Mouse (Mus musculus): ENCODE data around the gene Rgs10. TPM values are rescaled to one million over a fixed set of nuclear protein-coding genes. Genes with fewer than 3 reads are reported as not detected.

Rgs10 gene
- polyA plus RNA-seq, 1 experiment from 2014 or later: 32.3 TPM

- 78% methylated on average over 10 of the region's 10 CpGs for WGBS (ENCODE audit: insufficient replicate concordance)
- no peaks in the 10 kb centered on the region for H3K4me1 ChIP-seq (ENCODE audit: insufficient read depth)
- ATAC-seq: no peak
- H3K9ac ChIP-seq (replicated peaks): no peak overlapping the region
- no peaks in the 10 kb centered on the region for H3K9me3 ChIP-seq (ENCODE audit: low read length)
- no peaks in the 10 kb centered on the region for H3K36me3 ChIP-seq (replicated peaks; ENCODE audit: insufficient read depth, low read length)
- TF ChIP-seq EP300 (IDR thresholded peaks at IDR 0.05; ENCODE audit: low read depth): no peak
- TF ChIP-seq CTCF (IDR thresholded peaks at IDR 0.05; ENCODE audit: low read depth): no peak
- H3K27me3 ChIP-seq (ENCODE audit: insufficient read depth, low read length): no peaks in the 10 kb centered on the region
- H3K27ac ChIP-seq (ENCODE audit: low read depth): no peak overlapping the region
- H3K4me3 ChIP-seq (ENCODE audit: low read depth, low read length): no peak overlapping the region
- no peak overlapping the region for H3K4me2 ChIP-seq (ENCODE audit: low read depth, low read length)
- no peak for DNase-seq
Observed at GRCm38 (mm10) chr7:128432574-128432973, 14.0 kb upstream of the Rgs10 start.

DNA sequence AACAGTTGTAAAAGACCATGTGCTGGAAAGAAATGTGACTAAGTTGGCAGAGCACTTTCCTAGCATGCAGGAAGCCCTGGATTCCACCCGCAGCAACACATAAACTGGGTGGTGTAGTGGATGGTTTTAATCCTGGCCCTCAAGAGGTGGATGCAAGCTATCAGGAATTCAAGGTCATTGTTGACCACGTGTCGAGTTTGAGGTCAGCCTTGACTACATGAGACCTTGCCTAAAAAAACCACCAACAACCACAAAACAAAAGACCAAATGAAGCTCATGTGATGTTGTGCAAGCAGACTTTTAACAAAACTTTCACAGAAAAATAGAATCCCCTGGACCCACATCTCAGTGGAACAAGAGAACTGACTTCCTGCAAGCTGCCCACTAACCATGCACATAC is 3.9 kb upstream of the Rgs10 start:
- H3K36me3 ChIP-seq (replicated peaks; ENCODE audit: insufficient read depth, low read length): no peaks in the 10 kb centered on the region
- ATAC-seq: no peak
- H3K9ac ChIP-seq (replicated peaks): no peak overlapping the region
- peaks cover 33% of the 10 kb centered on the region for H3K27me3 ChIP-seq (ENCODE audit: insufficient read depth, low read length)
- H3K4me2 ChIP-seq (ENCODE audit: low read depth, low read length): no peak overlapping the region
- WGBS (ENCODE audit: insufficient replicate concordance): 52% methylated on average over 3 of the region's 3 CpGs
- peaks cover 11% of the 10 kb centered on the region for H3K4me1 ChIP-seq (ENCODE audit: insufficient read depth)
- DNase-seq: no peak
- no peak overlapping the region for H3K4me3 ChIP-seq (ENCODE audit: low read depth, low read length)
- H3K9me3 ChIP-seq (ENCODE audit: low read length): no peaks in the 10 kb centered on the region
- TF ChIP-seq EP300 (IDR thresholded peaks at IDR 0.05; ENCODE audit: low read depth): no peak
- TF ChIP-seq CTCF (IDR thresholded peaks at IDR 0.05; ENCODE audit: low read depth): no peak
- H3K27ac ChIP-seq (ENCODE audit: low read depth): no peak overlapping the region

- Histone ChIP-seq H3K4me2 (ENCODE audit: low read depth, low read length) (no peak overlapping the region), H3K4me3 (ENCODE audit: low read depth, low read length) (no peak overlapping the region), H3K36me3 (replicated peaks; ENCODE audit: insufficient read depth, low read length) (no peaks in the 10 kb centered on the region), H3K27me3 (ENCODE audit: insufficient read depth, low read length) (peaks cover 38% of the 10 kb centered on the region), H3K4me1 (ENCODE audit: insufficient read depth) (peaks cover 19% of the 10 kb centered on the region), H3K9ac (replicated peaks) (no peak overlapping the region), H3K9me3 (ENCODE audit: low read length) (no peaks in the 10 kb centered on the region), H3K27ac (ENCODE audit: low read depth) (no peak overlapping the region)
- DNase-seq (no peak), ATAC-seq (no peak)
- TF ChIP-seq CTCF (IDR thresholded peaks at IDR 0.05; ENCODE audit: low read depth) (no peak), EP300 (IDR thresholded peaks at IDR 0.05; ENCODE audit: low read depth) (no peak)
- 78% methylated on average over 7 of the region's 7 CpGs for WGBS (ENCODE audit: insufficient replicate concordance)
Observed at GRCm38 (mm10) chr7:128421701-128422100, 3.1 kb upstream of the Rgs10 start.

DNA sequence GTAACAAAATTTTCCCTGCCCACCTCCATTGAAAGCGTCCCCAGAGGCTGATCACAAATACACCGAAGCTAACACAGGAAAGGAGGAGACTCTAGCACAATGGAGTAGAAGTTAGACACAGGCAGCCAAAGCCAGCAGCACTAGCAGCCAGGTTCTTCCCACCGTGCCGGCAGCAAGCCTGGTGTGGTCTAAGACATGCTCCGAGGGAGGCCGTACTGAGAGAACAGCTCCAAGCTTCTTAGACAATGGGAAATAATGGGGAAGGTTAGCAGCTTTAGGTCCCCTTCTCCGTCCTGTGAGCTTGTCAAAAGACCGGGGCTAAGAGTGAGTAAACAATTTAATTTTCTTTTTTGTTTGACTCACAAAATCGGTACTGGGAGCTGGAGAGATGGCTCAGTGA is 1.1 kb upstream of the Rgs10 start:
- DNase-seq: no peak
- no peaks in the 10 kb centered on the region for H3K36me3 ChIP-seq (replicated peaks; ENCODE audit: insufficient read depth, low read length)
- H3K4me2 ChIP-seq (ENCODE audit: low read depth, low read length): no peak overlapping the region
- 30% methylated on average over 9 of the region's 9 CpGs for WGBS (ENCODE audit: insufficient replicate concordance)
- peaks cover 49% of the 10 kb centered on the region for H3K27me3 ChIP-seq (ENCODE audit: insufficient read depth, low read length)
- no peaks in the 10 kb centered on the region for H3K9me3 ChIP-seq (ENCODE audit: low read length)
- TF ChIP-seq EP300 (IDR thresholded peaks at IDR 0.05; ENCODE audit: low read depth) (no peak), CTCF (IDR thresholded peaks at IDR 0.05; ENCODE audit: low read depth) (no peak)
- no peak for ATAC-seq
- peaks cover 25% of the 10 kb centered on the region for H3K4me1 ChIP-seq (ENCODE audit: insufficient read depth)
- H3K4me3 ChIP-seq (ENCODE audit: low read depth, low read length): no peak overlapping the region
- no peak overlapping the region for H3K9ac ChIP-seq (replicated peaks)
- no peak overlapping the region for H3K27ac ChIP-seq (ENCODE audit: low read depth)

- peaks cover 49% of the 10 kb centered on the region for H3K27me3 ChIP-seq (ENCODE audit: insufficient read depth, low read length)
Observed at GRCm38 (mm10) chr7:128417226-128417929, 1.2 kb downstream of the Rgs10 start.

DNA sequence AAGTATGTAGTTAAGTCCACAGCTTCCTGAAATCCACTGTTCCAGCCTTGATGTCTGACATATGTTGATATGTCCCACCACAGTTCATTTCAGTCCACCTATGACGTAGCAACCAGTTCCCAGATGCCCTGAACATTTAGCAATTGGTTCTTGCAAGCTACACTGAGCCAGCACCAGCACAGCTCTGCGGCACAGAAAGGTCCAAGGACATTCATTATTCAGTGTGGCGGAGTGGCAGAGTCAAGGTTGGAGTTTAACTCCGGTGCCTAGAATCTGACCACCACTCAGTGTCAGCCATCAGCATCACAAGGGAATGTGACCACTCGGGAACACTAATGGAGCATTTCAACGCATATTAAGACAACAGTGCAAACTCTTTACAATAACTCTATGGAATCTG is 1.9 kb downstream of the Rgs10 start:
- ATAC-seq: no peak
- H3K36me3 ChIP-seq (replicated peaks; ENCODE audit: insufficient read depth, low read length): no peaks in the 10 kb centered on the region
- no peak overlapping the region for H3K9ac ChIP-seq (replicated peaks)
- DNase-seq: no peak
- TF ChIP-seq CTCF (IDR thresholded peaks at IDR 0.05; ENCODE audit: low read depth): no peak
- TF ChIP-seq EP300 (IDR thresholded peaks at IDR 0.05; ENCODE audit: low read depth): no peak
- H3K4me1 ChIP-seq (ENCODE audit: insufficient read depth): peaks cover 34% of the 10 kb centered on the region
- 62% methylated on average over 6 of the region's 6 CpGs for WGBS (ENCODE audit: insufficient replicate concordance)
- peak overlapping the region; percentile 79 for H3K4me3 ChIP-seq (ENCODE audit: low read depth, low read length)
- peaks cover 49% of the 10 kb centered on the region for H3K27me3 ChIP-seq (ENCODE audit: insufficient read depth, low read length)
- peak overlapping the region; percentile 100 for H3K4me2 ChIP-seq (ENCODE audit: low read depth, low read length)
- H3K27ac ChIP-seq (ENCODE audit: low read depth): no peak overlapping the region
- no peaks in the 10 kb centered on the region for H3K9me3 ChIP-seq (ENCODE audit: low read length)

More at GRCm38 (mm10) chr7:128417226-128417929, 1.2 kb downstream of the Rgs10 start:
- 2% methylated on average over 32 of the region's 32 CpGs for WGBS (ENCODE audit: insufficient replicate concordance)
- peak overlapping the region; percentile 100 for H3K4me2 ChIP-seq (ENCODE audit: low read depth, low read length)
- DNase-seq (peak; percentile 43), ATAC-seq (no peak)
- no peaks in the 10 kb centered on the region for H3K9me3 ChIP-seq (ENCODE audit: low read length)
- H3K4me3 ChIP-seq (ENCODE audit: low read depth, low read length): peak overlapping the region; percentile 79
- TF ChIP-seq CTCF (IDR thresholded peaks at IDR 0.05; ENCODE audit: low read depth): no peak
- no peak for TF ChIP-seq EP300 (IDR thresholded peaks at IDR 0.05; ENCODE audit: low read depth)
- H3K36me3 ChIP-seq (replicated peaks; ENCODE audit: insufficient read depth, low read length): no peaks in the 10 kb centered on the region
- H3K4me1 ChIP-seq (ENCODE audit: insufficient read depth): peaks cover 28% of the 10 kb centered on the region
- peak overlapping the region; percentile 74 for H3K9ac ChIP-seq (replicated peaks)
- peak overlapping the region; percentile 22; the same call in 1 of the 2 replicates for H3K27ac ChIP-seq (ENCODE audit: low read depth)
